Mouse (Mus musculus): Measurements from ENCODE around the gene Dapk3.

DNA sequence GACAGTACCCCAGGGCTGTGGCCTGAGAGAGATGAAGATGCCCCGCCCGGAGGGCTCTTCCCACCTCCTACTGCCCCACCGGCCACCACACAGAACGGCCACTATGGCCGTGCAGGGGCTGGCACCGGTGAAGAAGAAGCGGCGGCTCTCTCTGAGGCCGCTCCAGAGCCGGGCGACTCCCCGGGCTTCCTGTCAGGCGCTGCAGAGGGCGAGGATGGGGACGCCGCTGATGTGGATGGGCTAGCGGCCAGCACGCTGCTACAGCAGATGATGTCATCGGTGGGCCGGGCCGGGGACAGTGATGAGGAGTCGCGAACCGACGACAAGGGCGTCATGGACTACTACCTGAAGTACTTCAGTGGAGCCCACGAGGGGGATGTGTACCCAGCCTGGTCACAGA, 38.1 kb upstream of the Dapk3 start:
- no peak for TF ChIP-seq CTCF (IDR thresholded peaks at IDR 0.05; ENCODE audit: insufficient read depth, low read depth, low read length)
- no peak for TF ChIP-seq POLR2A (IDR thresholded peaks at IDR 0.05; ENCODE audit: insufficient read depth, low read depth, low read length)

All from olfactory bulb, adult 2 months (tissue).